In the genomic region with DNA sequence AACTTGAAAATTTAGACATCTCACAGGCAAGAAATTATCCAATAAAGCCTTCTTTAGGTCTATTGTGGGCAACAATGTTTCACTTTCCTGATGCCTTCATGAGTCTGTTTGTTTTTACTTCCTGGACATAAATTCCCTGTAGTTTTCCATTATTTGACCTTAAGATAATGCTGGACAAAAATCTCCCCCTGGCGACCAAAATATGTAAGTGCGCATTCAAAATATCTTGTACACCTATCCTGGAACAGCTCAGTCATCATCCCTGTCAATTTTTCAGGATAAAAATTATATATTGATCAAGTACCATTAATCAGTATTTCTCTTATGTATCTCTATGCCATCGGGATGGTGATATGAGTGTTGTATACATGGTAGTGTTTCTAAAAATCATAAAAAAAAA, we compare ENCODE assay signal across 10 mouse cellular contexts. TPM values are rescaled to one million over a fixed set of nuclear protein-coding genes. Genes with fewer than 3 reads are reported as not detected.
A peak's percentile ranks its signal among the peaks of the same experiment; 100 is the strongest.
DNase-seq lines count a peak whose midpoint lies in the region; ATAC-seq lines count a peak whose summit lies in the region.
"Had no signal": no experiment of that assay in that cellular context is flagged by ENCODE, and none has a peak within 500 bp of the region (broad histone marks: within the 10 kb centered on the region; RNA-seq: fewer than 3 reads in every experiment).

No protein-coding gene starts in this region.

- no peaks in the 10 kb centered on the region for H3K4me1 ChIP-seq in heart, embryonic 12.5 days (replicated peaks)

- H3K4me2 ChIP-seq in heart, embryonic 12.5 days, result no peak overlapping the region

- 20% methylated on average over 3 of the region's 3 CpGs for WGBS in heart, embryonic 12.5 days

- no peak overlapping the region for H3K27ac ChIP-seq in heart, embryonic 12.5 days (ENCODE audit: poor library complexity, severe bottlenecking)

- no peak overlapping the region for H3K9ac ChIP-seq in heart, embryonic 12.5 days

- no peaks in the 10 kb centered on the region for H3K9me3 ChIP-seq in heart, embryonic 12.5 days (replicated peaks)

- no peak for ATAC-seq in heart, embryonic 12.5 days (ENCODE audit: insufficient number of reproducible peaks, low FRiP score)

- peak; percentile 4 to 36 for DNase-seq in heart, adult 18-20 months
- DNase-seq in lung, postnatal 10 days, result peak; percentile 10
- DNase-seq in lung, adult 18-20 months, result no peak
- peak; percentile 63 for DNase-seq in R1 (ENCODE audit: low read depth, low spot score)
- peak; percentile 11 to 52 for DNase-seq in kidney, postnatal 36 days
- no peak for DNase-seq in testis, postnatal 14 days (ENCODE audit: low spot score)
- no peak for DNase-seq in testis, postnatal 10 days (ENCODE audit: low spot score)

- no peaks in the 10 kb centered on the region for H3K27me3 ChIP-seq in heart, embryonic 12.5 days (replicated peaks)

- no peaks in the 10 kb centered on the region for H3K36me3 ChIP-seq in heart, embryonic 12.5 days

- no peak overlapping the region for H3K4me3 ChIP-seq in heart, embryonic 12.5 days

RNA-seq across cellular contexts. Expression of gene Tmprss11d, which starts 37.6 kb away (rescaled TPM):
- not detected for total RNA-seq in heart, adult 18-20 months (2021)
- polyA plus RNA-seq in heart, embryonic 12.5 days (2016; fragmentation: Nextera tagmentation; extraction: Ambion mirVana), result not detected in 2 replicates
- total RNA-seq: heart, postnatal 14 days had no signal
- polyA plus RNA-seq: lung, embryonic 16.5 days had no signal

RNA-seq across cellular contexts. Expression of gene Tmprss11a, which starts 58.0 kb away (rescaled TPM):
- total RNA-seq in heart, adult 18-20 months (2021), result not detected
- polyA plus RNA-seq in heart, embryonic 12.5 days (2016; fragmentation: Nextera tagmentation; extraction: Ambion mirVana), result not detected in 2 replicates
- total RNA-seq: heart, postnatal 14 days had no signal
- polyA plus RNA-seq: lung, embryonic 16.5 days had no signal

Comparison
In these comparisons a context has a peak if more than half of its experiments do, and no peak if none do; other contexts are left out.
1. DNase-seq: peak in heart, adult 18-20 months (2 of 2), lung, postnatal 10 days (single experiment), R1 (single experiment) and kidney, postnatal 36 days (2 of 2); none in lung, adult 18-20 months (0 of 2), testis, postnatal 14 days (single experiment) and testis, postnatal 10 days (single experiment).